Mouse (Mus musculus) hindbrain, embryonic 11.5 days (tissue): ENCODE results near the gene Ehbp1l1. TPM values are rescaled to one million over a fixed set of nuclear protein-coding genes. Genes with fewer than 3 reads are reported as not detected.

Experiments
- ATAC-seq: fragments of 200-750 bp; cut with Nextera tagmentation; 2 replicates; pipeline ENCODE4 v1.8.0; 2017; ENCODE audit warnings: mild to moderate bottlenecking, moderate TSS enrichment, moderate library complexity; ENCODE audit not compliant: low FRiP score
- DNase-seq: peaks from one replicate; pipeline ENCODE4 v3.0.0-alpha.2; 2015; ENCODE audit warnings: low spot score
- H3K27ac ChIP-seq: fragments of 300-500 bp; sonication (generic); 2 replicates; pipeline ENCODE4 v1.5.1; 2014; ENCODE audit warnings: mild to moderate bottlenecking, low read depth, low read length
- H3K27me3 ChIP-seq: fragments of 300-500 bp; sonication (generic); 2 replicates; pipeline ENCODE4 v1.6.1; 2014; ENCODE audit warnings: mild to moderate bottlenecking, low read length, moderate library complexity, mixed read lengths; ENCODE audit not compliant: control insufficient read depth, insufficient read depth
- H3K36me3 ChIP-seq: fragments of 300-500 bp; sonication (generic); 2 replicates; pipeline ENCODE4 v1.6.1; 2014; ENCODE audit warnings: mild to moderate bottlenecking, low read length, moderate library complexity, mixed read lengths; ENCODE audit not compliant: control insufficient read depth, insufficient read depth
- H3K4me1 ChIP-seq: fragments of 300-500 bp; sonication (generic); replicated peaks from 2 replicates; pipeline ENCODE4 v1.6.1; 2014; ENCODE audit warnings: low read length, mixed read lengths; ENCODE audit not compliant: control insufficient read depth, insufficient read depth
- H3K4me2 ChIP-seq: fragments of 300-500 bp; sonication (generic); replicated peaks from 2 replicates; pipeline ENCODE4 v1.6.1; 2014; ENCODE audit warnings: mild to moderate bottlenecking, low read depth, low read length
- H3K4me3 ChIP-seq: fragments of 300-500 bp; sonication (generic); 2 replicates; pipeline ENCODE4 v1.5.1; 2014; ENCODE audit warnings: low read depth, low read length
- H3K9ac ChIP-seq: fragments of 300-500 bp; sonication (generic); 2 replicates; pipeline ENCODE4 v1.6.1; 2014; ENCODE audit warnings: low read depth, low read length
- H3K9me3 ChIP-seq: fragments of 300-500 bp; sonication (generic); 2 replicates; pipeline ENCODE4 v1.6.1; 2016; ENCODE audit warnings: low read length; ENCODE audit not compliant: control insufficient read depth
- WGBS: fragments of 180-500 bp; shearing (Covaris S2); extraction: QIAGEN DNeasy Blood & Tissue Kit; methylation state at CpG from one replicate; pipeline ENCODE4 v1.1.7; 2014; 5-methylcytosine and 5-hydroxymethylcytosine counted together
- polyA plus RNA-seq: library from polyadenylated mRNA; unstranded; fragments of >200 nt; fragmentation: Nextera tagmentation; extraction: Ambion mirVana; gene quantifications from 2 replicates; pipeline ENCODE4 v1.2.1, GENCODE M21; 2014

The Ehbp1l1 gene
- polyA plus RNA-seq, 1 experiment from 2014 or later = 6.2 TPM

DNA sequence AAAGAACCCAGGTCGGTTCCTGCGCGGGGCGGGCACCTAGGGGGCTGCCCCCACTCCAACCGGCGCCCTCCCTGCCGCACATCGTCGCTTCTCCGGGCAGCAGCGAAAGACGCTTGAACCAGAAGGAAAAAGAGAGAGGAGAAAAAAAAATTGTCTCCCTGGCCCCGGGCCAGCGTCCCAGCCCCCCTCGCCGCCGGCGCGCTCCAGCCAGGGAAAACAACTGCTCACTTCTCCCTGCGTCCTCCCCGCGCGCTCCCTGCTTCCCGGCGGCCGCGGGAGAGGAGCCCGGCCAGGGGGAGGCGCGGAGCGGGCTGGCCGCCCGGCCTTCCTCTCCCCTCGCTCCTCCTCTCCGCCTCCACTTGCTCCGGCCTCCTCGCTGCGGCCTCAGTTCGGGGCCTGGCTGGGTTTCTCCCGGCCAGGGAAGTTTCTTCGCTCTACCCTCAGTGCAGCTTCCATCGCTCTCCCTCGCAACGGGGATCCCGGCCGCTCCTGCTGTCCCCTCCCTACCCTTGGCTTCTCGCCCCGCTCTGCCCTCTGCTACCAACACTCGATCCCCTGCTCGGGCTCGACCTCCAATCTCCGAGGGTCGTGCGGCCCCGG is 15.6 kb upstream of the Ehbp1l1 start:
- Histone ChIP-seq H3K4me2 (peak overlapping the region; percentile 100), H3K4me1 (peaks cover 8% of the 10 kb centered on the region; the same call in 1 of the 2 replicates), H3K9me3 (no peaks in the 10 kb centered on the region), H3K36me3 (no peaks in the 10 kb centered on the region), H3K9ac (peak overlapping the region; percentile 85), H3K27me3 (peaks cover 51% of the 10 kb centered on the region), H3K4me3 (peak overlapping the region; percentile 59), H3K27ac (peak overlapping the region; percentile 39; the same call in 1 of the 2 replicates)
- DNase-seq (peak; percentile 72), ATAC-seq (peak; percentile 49; the same call in 1 of the 2 replicates)
- 1% methylated on average over 39 of the region's 55 CpGs for WGBS

DNA sequence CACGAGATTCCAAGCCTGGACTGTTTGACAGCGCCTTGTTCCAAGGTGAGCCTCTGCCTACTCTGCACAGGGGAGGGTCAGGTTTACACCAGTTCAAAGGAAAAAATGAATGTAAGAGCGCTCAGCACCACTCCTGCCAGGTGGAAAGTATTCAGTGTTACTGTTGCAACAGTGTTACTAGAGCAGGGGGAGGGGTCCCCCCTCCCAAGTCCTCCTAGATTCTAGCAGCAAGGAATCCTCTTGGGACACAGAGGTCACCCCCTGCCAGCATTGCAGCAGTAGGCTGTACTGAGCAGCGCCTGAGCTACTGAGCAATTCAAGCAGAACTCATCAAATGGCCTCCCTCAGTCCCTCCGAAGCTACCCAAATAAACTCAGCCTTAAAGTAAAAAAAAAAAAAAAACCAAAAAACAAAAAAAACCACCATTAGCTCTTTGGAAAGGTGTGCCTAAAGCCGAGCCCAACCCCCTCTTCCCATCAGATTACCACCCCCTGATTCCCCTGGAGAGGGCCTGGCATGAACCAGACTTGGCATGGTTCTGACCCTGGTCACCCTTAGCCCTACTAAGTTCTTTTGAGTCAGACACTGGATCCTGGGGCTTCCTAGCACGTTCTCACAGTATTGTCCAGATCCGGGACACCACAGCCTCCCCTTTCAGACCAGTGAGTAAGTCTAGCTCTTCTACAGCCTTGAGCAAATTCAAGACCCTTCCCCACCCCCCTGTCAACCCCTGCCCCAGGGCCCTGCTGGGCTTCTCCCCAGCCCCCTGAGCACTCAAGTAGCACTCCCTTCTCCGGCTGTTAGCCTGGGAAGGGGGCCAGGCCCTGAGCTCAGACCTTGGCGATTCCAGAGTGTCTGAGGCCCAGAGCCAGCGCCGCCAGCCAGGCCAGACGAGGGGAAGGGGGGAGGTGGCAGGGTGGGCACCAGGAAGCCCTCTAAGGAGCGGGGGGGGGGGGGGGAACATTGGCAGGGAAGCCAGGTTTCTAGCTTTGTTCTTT is 14.5 kb upstream of the Ehbp1l1 start, which contains the start of gene Ltbp3:
Gene Ltbp3 (plus strand): TSS at position 585 of the 998 bp plus-strand sequence.
- WGBS = 19% methylated on average over 9 of the region's 14 CpGs
- H3K27me3 ChIP-seq = peaks cover 45% of the 10 kb centered on the region
- H3K36me3 ChIP-seq = no peaks in the 10 kb centered on the region
- H3K9me3 ChIP-seq = no peaks in the 10 kb centered on the region
- H3K4me3 ChIP-seq = peak within 1 kb of the TSS; percentile 59
- ATAC-seq = no peak
- H3K27ac ChIP-seq = no peak within 1 kb of the TSS
- H3K9ac ChIP-seq = peak within 1 kb of the TSS; percentile 85
- DNase-seq = no peak
- peak within 1 kb of the TSS; percentile 100 for H3K4me2 ChIP-seq
- H3K4me1 ChIP-seq = peaks cover 5% of the 10 kb centered on the region; the same call in 1 of the 2 replicates

DNA sequence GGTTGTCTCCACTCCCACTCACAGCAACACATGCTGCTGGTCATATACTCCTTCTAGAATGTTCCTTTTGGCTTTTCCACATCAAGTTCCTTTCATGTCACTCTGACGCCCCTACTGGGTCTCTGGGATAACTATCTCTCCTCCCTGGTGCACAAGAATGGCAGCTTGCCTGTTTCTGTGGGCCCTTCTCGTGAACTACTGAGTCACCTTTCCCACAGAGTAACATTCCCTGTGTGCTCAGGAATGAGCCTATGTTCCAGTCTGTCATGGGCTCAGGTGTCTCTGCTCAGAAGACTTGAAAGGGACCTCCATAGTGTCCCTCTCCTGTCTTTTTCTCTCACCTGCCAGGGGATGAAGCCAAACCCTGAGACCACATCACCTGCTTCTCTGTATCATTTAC is 13.3 kb upstream of the Ehbp1l1 start:
- Histone ChIP-seq H3K9ac (no peak overlapping the region), H3K27ac (no peak overlapping the region), H3K36me3 (no peaks in the 10 kb centered on the region), H3K9me3 (no peaks in the 10 kb centered on the region), H3K4me1 (peaks cover 4% of the 10 kb centered on the region; the same call in 1 of the 2 replicates), H3K4me3 (no peak overlapping the region), H3K27me3 (peaks cover 33% of the 10 kb centered on the region), H3K4me2 (no peak overlapping the region)
- ATAC-seq (no peak), DNase-seq (no peak)
- 52% methylated on average over 2 of the region's 2 CpGs for WGBS

DNA sequence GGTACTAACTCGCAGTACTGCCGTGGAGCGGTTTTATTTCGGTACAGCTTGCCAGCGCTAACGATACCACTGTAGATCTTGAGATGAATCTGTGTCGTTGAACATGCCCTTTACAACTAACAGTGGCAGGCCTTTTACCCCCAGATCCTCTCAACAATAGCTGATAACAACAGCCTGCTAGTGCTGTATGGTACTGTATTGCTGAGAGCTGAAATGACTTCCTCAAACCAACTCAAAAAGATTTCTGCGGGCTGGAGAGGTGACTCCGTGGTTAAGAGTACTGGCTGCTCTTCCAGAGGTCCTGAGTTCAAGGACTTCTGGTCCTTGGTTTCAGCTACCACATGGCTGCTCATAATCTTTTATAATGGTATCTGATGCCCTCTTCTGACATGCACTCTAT is 8.2 kb upstream of the Ehbp1l1 start:
- Histone ChIP-seq H3K36me3 (no peaks in the 10 kb centered on the region), H3K27ac (no peak overlapping the region), H3K9me3 (no peaks in the 10 kb centered on the region), H3K4me3 (no peak overlapping the region), H3K9ac (no peak overlapping the region), H3K27me3 (peaks cover 2% of the 10 kb centered on the region; the same call in 1 of the 2 replicates), H3K4me1 (peaks cover 2% of the 10 kb centered on the region), H3K4me2 (no peak overlapping the region)
- WGBS = 85% methylated on average over 9 of the region's 9 CpGs
- DNase-seq (no peak), ATAC-seq (no peak)

DNA sequence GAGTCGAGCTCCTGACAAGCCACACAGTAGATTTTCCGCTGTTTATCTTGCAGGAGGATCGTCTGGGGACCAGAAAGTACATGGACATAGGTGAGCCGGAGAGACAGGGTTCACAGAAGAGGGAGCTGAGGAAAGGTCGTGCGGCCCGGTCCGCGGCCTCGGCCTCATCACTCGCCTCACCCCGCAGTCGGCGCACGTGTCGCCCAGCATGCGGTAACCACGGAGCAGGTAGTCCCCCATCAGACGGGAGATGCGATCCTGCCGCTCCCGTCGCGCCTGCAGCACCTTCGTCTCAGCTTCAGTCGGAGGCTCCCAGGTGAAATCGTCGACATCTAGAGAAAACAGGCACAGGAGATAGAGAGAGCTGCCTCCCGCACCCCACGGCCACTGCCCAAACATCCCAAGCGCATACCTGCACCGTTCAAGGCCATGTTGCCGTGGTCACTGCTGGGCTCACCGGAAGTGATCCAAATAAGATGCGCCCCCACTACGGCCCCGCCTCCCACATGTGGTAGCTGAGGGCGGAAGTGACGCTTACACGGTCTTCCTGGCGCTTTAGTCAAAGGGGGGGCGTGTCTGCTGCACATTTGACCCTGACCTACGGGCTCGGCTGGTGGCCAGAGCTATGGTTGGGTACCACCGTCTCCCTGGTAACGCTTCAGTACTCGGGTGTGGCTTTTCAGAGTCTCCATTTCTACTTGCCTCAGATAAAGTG is 5.3 kb upstream of the Ehbp1l1 start:
- H3K27ac ChIP-seq = no peak overlapping the region

DNA sequence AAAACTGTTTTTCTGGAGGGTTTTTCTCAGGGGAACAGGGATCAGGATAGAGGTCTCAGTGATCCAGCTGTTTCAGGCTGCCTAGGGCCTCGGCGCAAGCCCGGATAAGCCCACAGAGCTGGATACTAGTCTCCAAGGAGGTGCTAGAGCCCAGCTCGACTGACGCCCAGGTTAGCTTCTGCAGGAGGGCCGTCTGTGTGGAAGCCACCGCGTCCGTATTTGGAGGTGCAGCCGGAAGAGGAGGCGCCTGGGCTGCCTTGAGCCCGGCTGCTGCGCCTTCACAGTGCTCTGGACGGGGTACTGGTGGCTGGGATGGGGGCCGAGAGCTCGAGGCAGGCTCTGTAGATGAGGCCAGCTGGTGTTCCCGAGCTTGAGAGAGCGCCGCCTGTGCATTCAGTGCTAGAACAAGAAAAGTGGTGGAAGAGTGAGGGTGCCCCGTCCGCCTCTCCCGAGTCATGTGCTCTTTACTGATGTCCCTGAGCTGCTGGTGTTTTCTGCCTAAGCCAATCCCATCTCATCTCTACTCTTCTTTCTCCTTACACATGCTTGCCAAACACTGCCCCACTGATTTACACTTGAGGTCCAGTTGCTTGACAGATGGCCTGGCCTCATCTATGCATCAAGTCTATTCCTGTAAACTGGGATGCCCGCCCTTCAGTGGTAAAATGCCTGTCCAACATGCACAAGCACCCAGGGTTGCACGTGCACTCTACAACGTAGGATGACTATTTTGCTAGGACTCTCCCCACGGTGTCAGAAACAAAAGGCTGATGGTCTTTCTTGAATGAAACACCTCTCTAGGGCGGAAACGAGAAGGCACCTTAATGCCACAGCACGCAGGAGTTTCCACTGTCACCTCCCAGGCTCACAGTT is 4.4 kb upstream of the Ehbp1l1 start:
- WGBS = 74% methylated on average over 29 of the region's 29 CpGs
- H3K4me1 ChIP-seq = peaks cover 13% of the 10 kb centered on the region
- no peak for ATAC-seq

More for the DNA sequence above, 5.3 kb upstream of the Ehbp1l1 start:
- Histone ChIP-seq H3K4me1 (peaks cover 10% of the 10 kb centered on the region), H3K9ac (peak overlapping the region; percentile 72), H3K27me3 (no peaks in the 10 kb centered on the region), H3K4me2 (peak overlapping the region; percentile 85), H3K36me3 (no peaks in the 10 kb centered on the region), H3K9me3 (no peaks in the 10 kb centered on the region), H3K4me3 (peak overlapping the region; percentile 76)
- under 1% methylated on average over 47 of the region's 47 CpGs for WGBS
- peak; percentile 81 for ATAC-seq
- peak; percentile 98 for DNase-seq

DNA sequence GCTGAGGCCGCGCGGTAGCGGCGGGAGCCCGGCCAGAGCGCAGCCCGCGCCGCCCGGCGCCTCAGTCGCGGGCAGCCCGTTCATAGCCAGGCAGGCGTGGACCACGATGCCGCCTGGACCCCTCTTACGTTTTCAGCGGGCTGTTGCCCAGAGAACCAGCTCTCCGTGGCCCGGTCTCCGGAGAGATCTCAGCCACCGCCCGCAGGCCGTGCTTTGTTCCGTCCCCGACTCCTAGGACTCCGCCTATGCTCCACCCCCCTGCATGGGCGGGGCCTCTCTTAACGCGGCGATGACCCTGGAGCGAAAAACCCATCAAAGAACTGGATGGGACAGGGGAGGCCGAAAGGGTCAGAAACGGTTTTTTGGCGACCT is 3.3 kb upstream of the Ehbp1l1 start, which contains the start of gene Fam89b:
Gene Fam89b (minus strand): TSS at position 210 of the 372 bp plus-strand sequence.
- peaks cover 16% of the 10 kb centered on the region for H3K4me1 ChIP-seq
- ATAC-seq (peak; percentile 84), DNase-seq (peak; percentile 95)
- H3K9me3 ChIP-seq = no peaks in the 10 kb centered on the region
- H3K27me3 ChIP-seq = no peaks in the 10 kb centered on the region
- H3K27ac ChIP-seq = peak within 1 kb of the TSS; percentile 96
- under 1% methylated on average over 37 of the region's 37 CpGs for WGBS
- H3K4me3 ChIP-seq = peak within 1 kb of the TSS; percentile 98
- peak within 1 kb of the TSS; percentile 96 for H3K4me2 ChIP-seq
- H3K36me3 ChIP-seq = no peaks in the 10 kb centered on the region
- H3K9ac ChIP-seq = peak within 1 kb of the TSS; percentile 100

More for the DNA sequence above, 4.4 kb upstream of the Ehbp1l1 start:
- Histone ChIP-seq H3K9me3 (no peaks in the 10 kb centered on the region), H3K4me3 (peak overlapping the region; percentile 76), H3K9ac (peak overlapping the region; percentile 72; the same call in 1 of the 2 replicates), H3K27ac (no peak overlapping the region), H3K27me3 (no peaks in the 10 kb centered on the region), H3K4me2 (peak overlapping the region; percentile 85), H3K36me3 (no peaks in the 10 kb centered on the region)
- no peak for DNase-seq
